8 mouse cellular contexts compared by ENCODE assay signal in genomic region chr19:45161093-45161492, GRCm38 (mm10). TPM values are rescaled to one million over a fixed set of nuclear protein-coding genes. Genes with fewer than 3 reads are reported as not detected.
DNase-seq lines count a peak whose midpoint lies in the region; ATAC-seq lines count a peak whose summit lies in the region.

No protein-coding gene starts in this region.

- ATAC-seq in hindbrain, embryonic 14.5 days (ENCODE audit: low FRiP score), result no peak
- ATAC-seq in hindbrain, embryonic 13.5 days (ENCODE audit: low FRiP score), result no peak

- no peaks in the 10 kb centered on the region for H3K4me1 ChIP-seq in hindbrain, embryonic 14.5 days (replicated peaks; ENCODE audit: control insufficient read depth, insufficient read depth, low read length)
- no peaks in the 10 kb centered on the region for H3K4me1 ChIP-seq in hindbrain, embryonic 13.5 days (replicated peaks)

- H3K9me3 ChIP-seq in hindbrain, embryonic 14.5 days (ENCODE audit: control insufficient read depth, low read length), result no peaks in the 10 kb centered on the region
- H3K9me3 ChIP-seq in hindbrain, embryonic 13.5 days, result no peaks in the 10 kb centered on the region

- H3K4me3 ChIP-seq in hindbrain, embryonic 14.5 days (replicated peaks; ENCODE audit: low read length), result no peak overlapping the region
- H3K4me3 ChIP-seq in hindbrain, embryonic 13.5 days, result no peak overlapping the region

- no peaks in the 10 kb centered on the region for H3K36me3 ChIP-seq in hindbrain, embryonic 14.5 days (replicated peaks; ENCODE audit: control insufficient read depth, insufficient read depth)
- H3K36me3 ChIP-seq in hindbrain, embryonic 13.5 days, result no peaks in the 10 kb centered on the region

- no peak overlapping the region for H3K4me2 ChIP-seq in hindbrain, embryonic 14.5 days (replicated peaks)
- no peak overlapping the region for H3K4me2 ChIP-seq in hindbrain, embryonic 13.5 days

- H3K9ac ChIP-seq in hindbrain, embryonic 14.5 days, result no peak overlapping the region
- no peak overlapping the region for H3K9ac ChIP-seq in hindbrain, embryonic 13.5 days

- WGBS in hindbrain, embryonic 14.5 days, result under 1% methylated on average over 12 of the region's 12 CpGs
- under 1% methylated on average over 12 of the region's 12 CpGs for WGBS in hindbrain, embryonic 13.5 days

- H3K27ac ChIP-seq in hindbrain, embryonic 14.5 days, result no peak overlapping the region
- no peak overlapping the region for H3K27ac ChIP-seq in hindbrain, embryonic 13.5 days

- peak; percentile 83 for DNase-seq in hindbrain, embryonic 14.5 days (ENCODE audit: low spot score)
- DNase-seq in R1 (ENCODE audit: low read depth, low spot score), result peak; percentile 85
- peak; percentile 63 to 66 for DNase-seq in cerebellum, postnatal 36 days
- peak; percentile 58 for DNase-seq in heart, adult 8-10 months (ENCODE audit: low spot score)
- DNase-seq in kidney, postnatal 4 days, result peak; percentile 83 to 87
- DNase-seq in lung, postnatal 10 days, result peak; percentile 76
- peak; percentile 44 to 51 for DNase-seq in spleen, postnatal 36 days (ENCODE audit: low spot score in 2 of 2)

- peaks cover 98% of the 10 kb centered on the region for H3K27me3 ChIP-seq in hindbrain, embryonic 14.5 days (ENCODE audit: control insufficient read depth, insufficient read depth, low read length)
- peaks cover 99% of the 10 kb centered on the region for H3K27me3 ChIP-seq in hindbrain, embryonic 13.5 days

RNA-seq across cellular contexts. Expression of gene Tlx1, which starts 10.6 kb away (rescaled TPM):
- polyA plus RNA-seq in hindbrain, embryonic 14.5 days (2014; fragmentation: Nextera tagmentation; extraction: Ambion mirVana), result 1.7 and 3.4 TPM in 2 replicates
- 3.0 and 5.1 TPM in 2 replicates for polyA plus RNA-seq in hindbrain, embryonic 13.5 days (2015; fragmentation: Nextera tagmentation; extraction: Ambion mirVana)
- total RNA-seq in heart, adult 8-10 months (2022), result under 1 TPM in 2 of 4 experiments, not detected in 2; 0.11 to 0.14 TPM
